Mouse (Mus musculus): Measurements from ENCODE around the gene Olfr513. TPM values are rescaled to one million over a fixed set of nuclear protein-coding genes. Genes with fewer than 3 reads are reported as not detected.

Olfr513 gene
- polyA plus RNA-seq (2012): not detected in 2 replicates

GRCm38 (mm10) chr7:108750673-108751072, at the start of gene Olfr513:
Olfr513 (plus strand) TSS chr7:108750973.
- TF ChIP-seq TAL1 (IDR thresholded peaks at IDR 0.05; ENCODE audit: low read length) (no peak), GATA1 (IDR thresholded peaks at IDR 0.05; ENCODE audit: low read length) (no peak)
- no peak within 1 kb of the TSS for H3K4me3 ChIP-seq (replicated peaks)
- H3K36me3 ChIP-seq (ENCODE audit: control insufficient read depth): no peaks in the 10 kb centered on the region
- no peaks in the 10 kb centered on the region for H3K4me1 ChIP-seq (ENCODE audit: control insufficient read depth)
- peaks cover 7% of the 10 kb centered on the region; the same call in 1 of the 2 replicates for H3K9me3 ChIP-seq (ENCODE audit: control insufficient read depth, low read length)
- no peaks in the 10 kb centered on the region for H3K27me3 ChIP-seq (ENCODE audit: control insufficient read depth)

- no peaks in the 10 kb centered on the region for H3K36me3 ChIP-seq (ENCODE audit: control insufficient read depth)
- H3K27me3 ChIP-seq (ENCODE audit: control insufficient read depth): no peaks in the 10 kb centered on the region
- H3K4me3 ChIP-seq (replicated peaks): no peak within 1 kb of the TSS
These were observed 37.8 kb upstream of the Olfr513 start, which contains the start of gene Olfr512 for GRCm38 (mm10) chr7:108713020-108713419. Olfr512 (plus strand) TSS chr7:108713320.

GRCm38 (mm10) chr7:108760411-108760810, 9.6 kb downstream of the Olfr513 start:
- H3K4me3 ChIP-seq (replicated peaks): no peak overlapping the region
- TF ChIP-seq TAL1 (IDR thresholded peaks at IDR 0.05; ENCODE audit: low read length): no peak
- no peak for TF ChIP-seq GATA1 (IDR thresholded peaks at IDR 0.05; ENCODE audit: low read length)
- no peaks in the 10 kb centered on the region for H3K9me3 ChIP-seq (ENCODE audit: control insufficient read depth, low read length)
- no peaks in the 10 kb centered on the region for H3K4me1 ChIP-seq (ENCODE audit: control insufficient read depth)
- H3K36me3 ChIP-seq (ENCODE audit: control insufficient read depth): no peaks in the 10 kb centered on the region
- no peaks in the 10 kb centered on the region for H3K27me3 ChIP-seq (ENCODE audit: control insufficient read depth)

More at GRCm38 (mm10) chr7:108713020-108713419, 37.8 kb upstream of the Olfr513 start, which contains the start of gene Olfr512:
- Histone ChIP-seq H3K9me3 (ENCODE audit: control insufficient read depth, low read length) (peaks cover 6% of the 10 kb centered on the region), H3K4me1 (ENCODE audit: control insufficient read depth) (no peaks in the 10 kb centered on the region)
- TF ChIP-seq TAL1 (IDR thresholded peaks at IDR 0.05; ENCODE audit: low read length): no peak
- no peak for TF ChIP-seq GATA1 (IDR thresholded peaks at IDR 0.05; ENCODE audit: low read length)

- no peaks in the 10 kb centered on the region for H3K4me1 ChIP-seq (ENCODE audit: control insufficient read depth)
- H3K9me3 ChIP-seq (ENCODE audit: control insufficient read depth, low read length): no peaks in the 10 kb centered on the region
- H3K27me3 ChIP-seq (ENCODE audit: control insufficient read depth): no peaks in the 10 kb centered on the region
- TF ChIP-seq TAL1 (IDR thresholded peaks at IDR 0.05; ENCODE audit: low read length) (no peak), GATA1 (IDR thresholded peaks at IDR 0.05; ENCODE audit: low read length) (no peak)
- no peaks in the 10 kb centered on the region for H3K36me3 ChIP-seq (ENCODE audit: control insufficient read depth)
- H3K4me3 ChIP-seq (replicated peaks): no peak overlapping the region
These were observed 46.6 kb downstream of the Olfr513 start for GRCm38 (mm10) chr7:108797205-108797933.

Other genes with a start within 250 kb of the Olfr513 start
- not detected in 2 replicates for gene Olfr502, start 225.9 kb upstream of the Olfr513 start, polyA plus RNA-seq (2012)
- gene Olfr503, start 206.4 kb upstream of the Olfr513 start, polyA plus RNA-seq (2012): not detected in 2 replicates
- not detected in 2 replicates for gene Olfr504, start 185.2 kb upstream of the Olfr513 start, polyA plus RNA-seq (2012)
- not detected in 2 replicates for gene Olfr506, start 140.2 kb upstream of the Olfr513 start, polyA plus RNA-seq (2012)
- gene Olfr507, start 129.2 kb upstream of the Olfr513 start, polyA plus RNA-seq (2012): not detected in 2 replicates
- not detected in 2 replicates for gene Olfr508, start 121.0 kb upstream of the Olfr513 start, polyA plus RNA-seq (2012)
- gene Olfr509, start 99.1 kb upstream of the Olfr513 start, polyA plus RNA-seq (2012): 0.02 TPM in 1 of 2 replicates, not detected in the other
- gene Olfr510, start 84.6 kb upstream of the Olfr513 start, polyA plus RNA-seq (2012): not detected in 2 replicates
- gene Olfr512, start 37.7 kb upstream of the Olfr513 start, polyA plus RNA-seq (2012): not detected in 2 replicates
- not detected in 2 replicates for gene Olfr514, start 75.0 kb downstream of the Olfr513 start, polyA plus RNA-seq (2012)
- not detected in 2 replicates for gene Olfr516, start 99.6 kb downstream of the Olfr513 start, polyA plus RNA-seq (2012)
- gene Olfr517, start 121.4 kb downstream of the Olfr513 start, polyA plus RNA-seq (2012): not detected in 2 replicates
- gene Olfr518, start 134.0 kb downstream of the Olfr513 start, polyA plus RNA-seq (2012): 0.01 TPM in 1 of 2 replicates, not detected in the other
- not detected in 2 replicates for gene Olfr519, start 143.4 kb downstream of the Olfr513 start, polyA plus RNA-seq (2012)
- gene Nlrp10, start 179.2 kb downstream of the Olfr513 start, polyA plus RNA-seq (2012): not detected in 2 replicates
- gene Eif3f, start 183.4 kb downstream of the Olfr513 start, polyA plus RNA-seq (2012): 37.1 and 38.6 TPM in 2 replicates
- 0.01 TPM in 1 of 2 replicates, not detected in the other for gene Tub, start 199.4 kb downstream of the Olfr513 start, polyA plus RNA-seq (2012)

Data from erythroblast, embryonic 14.5 days (primary cell).